Mouse (Mus musculus) MN1 (cell line): ENCODE measurements around the gene Trim44.

Experiments used
- DNase-seq: peaks from one replicate; pipeline ENCODE4 v3.0.0-alpha.2; 2016; ENCODE audit warnings: low spot score

Gene Trim44

GRCm38 (mm10) chr2:102364565-102365200 is 42.9 kb downstream of the Trim44 start:
- DNase-seq, result no peak

- no peak for DNase-seq
Measured at GRCm38 (mm10) chr2:102362896-102363530, 44.6 kb downstream of the Trim44 start.

- DNase-seq, result no peak
Measured at GRCm38 (mm10) chr2:102362266-102362665, 45.4 kb downstream of the Trim44 start.

DNA sequence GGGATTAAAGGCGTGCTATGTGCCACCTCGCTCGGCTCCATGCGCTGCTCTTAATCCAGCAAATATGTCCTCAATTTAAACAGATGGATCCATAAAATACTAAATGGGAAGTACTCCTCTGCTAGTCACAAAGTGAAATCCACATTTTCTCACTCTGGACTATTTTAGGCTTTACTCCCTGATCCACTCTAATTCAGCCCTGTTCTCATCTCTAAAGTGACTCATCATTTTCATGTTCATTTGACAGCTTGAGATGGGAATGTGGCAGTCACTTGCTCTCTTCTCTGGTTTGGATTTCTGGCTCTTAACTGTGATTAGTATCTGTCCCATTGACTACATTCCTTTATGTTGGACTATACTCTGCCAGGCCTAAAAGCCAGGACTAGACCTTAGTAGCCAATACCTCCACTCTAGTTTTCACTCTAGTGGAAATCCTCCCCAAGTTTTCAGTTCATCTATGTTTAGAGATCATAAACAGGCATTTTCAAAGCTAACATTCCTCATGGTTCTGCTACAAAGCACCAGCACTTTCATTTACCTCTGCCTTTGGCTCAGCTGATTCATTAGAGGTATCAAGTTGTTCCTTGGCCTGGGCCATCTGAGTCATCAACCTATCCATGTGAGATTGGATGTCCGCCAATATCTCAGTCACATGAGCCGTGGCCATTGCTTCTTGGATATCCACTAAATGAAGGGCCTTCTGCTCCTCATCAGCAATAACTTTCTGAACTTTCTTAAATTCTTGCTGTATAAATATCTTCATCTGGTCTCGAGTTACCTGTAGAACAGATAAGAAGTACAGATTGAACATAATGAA is 50.5 kb downstream of the Trim44 start:
- peak; percentile 63 for DNase-seq

- no peak for DNase-seq
Measured at GRCm38 (mm10) chr2:102354076-102354475, 53.6 kb downstream of the Trim44 start.

GRCm38 (mm10) chr2:102341429-102341828 is 66.2 kb downstream of the Trim44 start:
- no peak for DNase-seq

DNA sequence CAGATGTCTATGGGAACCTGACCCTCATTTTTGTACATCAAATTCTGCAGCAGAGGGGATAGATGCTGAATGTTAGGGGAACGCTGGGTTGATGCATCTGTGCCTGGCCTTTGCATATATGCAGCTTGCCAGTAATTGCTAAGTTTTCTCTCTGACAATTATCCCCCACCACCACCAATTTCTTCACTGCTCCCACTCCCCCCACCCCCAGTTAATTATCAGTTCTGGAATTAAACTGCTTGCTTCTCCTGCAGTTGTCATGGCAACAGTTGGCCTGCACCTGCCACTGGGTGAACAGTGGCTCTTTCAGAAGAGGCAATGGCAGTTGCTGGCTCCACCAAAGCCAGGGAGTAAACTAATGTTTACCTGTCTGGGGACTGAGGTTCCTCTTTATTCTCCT is 70.8 kb downstream of the Trim44 start:
- DNase-seq, result no peak

- DNase-seq, result no peak
Measured at GRCm38 (mm10) chr2:102331932-102332331, 75.7 kb downstream of the Trim44 start.

DNA sequence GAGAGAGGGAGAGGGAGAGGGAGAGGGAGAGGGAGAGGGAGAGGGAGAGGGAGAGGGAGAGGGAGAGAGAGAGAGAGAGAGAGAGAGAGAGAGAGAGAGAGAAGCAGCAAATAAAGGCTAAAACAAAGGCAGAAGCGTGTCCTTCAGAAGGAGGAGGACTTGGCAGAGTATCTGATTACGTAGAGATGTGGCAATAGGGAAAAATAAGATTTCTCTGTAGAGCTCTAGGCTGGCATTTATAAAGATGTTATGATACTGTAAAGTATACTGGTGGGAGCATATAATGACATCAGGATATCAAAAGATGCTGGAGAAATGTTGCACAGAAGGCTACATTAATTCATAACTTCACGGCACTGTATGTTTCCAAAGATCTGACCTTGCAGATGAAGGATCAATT is 76.5 kb downstream of the Trim44 start:
- DNase-seq, result no peak

- DNase-seq, result no peak
Measured at GRCm38 (mm10) chr2:102325921-102326320, 81.7 kb downstream of the Trim44 start.

GRCm38 (mm10) chr2:102324336-102324735 is 83.3 kb downstream of the Trim44 start:
- no peak for DNase-seq

DNA sequence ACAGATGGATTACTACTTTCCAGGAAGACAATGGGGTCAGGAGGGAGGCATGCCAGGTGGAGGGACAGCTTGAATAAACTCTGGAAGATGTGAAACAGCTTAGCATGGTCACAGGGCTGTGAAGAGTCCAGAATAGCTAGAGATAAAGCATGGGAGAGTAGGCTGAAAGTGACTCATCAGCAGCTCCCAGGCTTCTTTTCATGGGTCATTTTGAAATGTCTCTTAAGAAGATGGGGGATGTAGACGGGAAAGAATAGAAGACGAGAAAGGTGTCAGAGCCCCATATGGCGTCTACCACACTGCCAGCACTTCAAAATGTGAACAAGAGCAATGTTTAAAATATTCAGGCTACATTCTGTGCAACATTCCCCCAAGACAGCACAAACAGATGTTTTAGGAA is 91.1 kb downstream of the Trim44 start:
- DNase-seq, result no peak

DNA sequence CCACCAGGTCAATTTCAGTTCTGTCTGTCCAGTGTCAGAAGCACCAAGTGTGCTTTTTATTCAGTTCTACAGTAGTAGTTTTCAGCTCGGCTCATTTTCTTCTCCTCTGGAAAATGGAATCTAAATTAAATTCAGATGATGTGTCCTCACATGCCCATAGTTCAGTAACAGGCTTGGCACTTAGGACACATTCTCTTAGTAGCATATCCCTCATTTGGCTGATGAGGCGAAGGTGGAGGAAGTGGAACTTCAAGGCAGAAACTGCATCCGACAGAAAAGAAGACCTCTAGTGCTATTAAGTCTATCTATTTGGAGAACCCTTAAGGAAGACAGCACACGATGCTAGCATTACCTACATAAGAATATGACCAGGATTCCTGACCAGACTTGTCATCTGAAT is 92.5 kb downstream of the Trim44 start:
- no peak for DNase-seq

DNA sequence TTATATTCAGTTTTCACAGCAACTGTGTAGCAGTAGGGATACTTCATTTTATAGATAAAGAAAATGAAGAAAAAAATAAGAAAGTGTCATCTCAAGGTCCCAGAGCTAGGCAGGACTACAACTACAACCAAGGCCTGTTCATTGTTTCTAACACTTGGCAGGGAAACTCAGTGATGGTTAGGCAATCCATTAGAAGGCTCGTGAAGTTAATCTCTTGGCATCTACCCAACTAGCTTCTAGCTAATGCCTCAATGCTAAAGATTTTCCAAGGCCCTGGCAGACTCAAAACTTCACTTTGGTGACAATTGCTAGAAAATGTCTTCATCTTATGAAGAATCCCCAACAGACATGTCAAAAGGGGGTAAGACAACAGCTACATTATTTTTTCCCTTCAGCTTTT is 93.0 kb downstream of the Trim44 start:
- DNase-seq, result no peak

DNA sequence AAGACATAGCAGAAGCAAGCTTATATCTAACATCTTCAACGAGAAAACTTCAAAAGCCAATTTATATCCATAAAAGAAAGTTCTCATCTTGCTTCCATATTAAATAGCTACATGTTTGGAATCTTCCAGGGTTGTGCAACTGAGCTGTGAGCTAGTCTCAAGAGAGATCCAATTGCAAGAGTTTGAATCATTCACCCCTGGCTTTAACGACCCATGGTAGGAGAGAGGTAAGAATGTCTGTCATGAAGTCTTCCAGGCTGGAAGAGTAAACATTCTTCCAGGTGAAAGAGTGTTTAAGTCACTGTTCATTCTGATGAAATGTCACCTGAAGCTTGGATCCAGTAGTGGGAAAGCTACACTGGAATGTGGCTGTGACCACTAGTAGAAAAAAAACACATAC is 93.6 kb downstream of the Trim44 start:
- DNase-seq, result no peak

- no peak for DNase-seq
Measured at GRCm38 (mm10) chr2:102312903-102313302, 94.7 kb downstream of the Trim44 start.

DNA sequence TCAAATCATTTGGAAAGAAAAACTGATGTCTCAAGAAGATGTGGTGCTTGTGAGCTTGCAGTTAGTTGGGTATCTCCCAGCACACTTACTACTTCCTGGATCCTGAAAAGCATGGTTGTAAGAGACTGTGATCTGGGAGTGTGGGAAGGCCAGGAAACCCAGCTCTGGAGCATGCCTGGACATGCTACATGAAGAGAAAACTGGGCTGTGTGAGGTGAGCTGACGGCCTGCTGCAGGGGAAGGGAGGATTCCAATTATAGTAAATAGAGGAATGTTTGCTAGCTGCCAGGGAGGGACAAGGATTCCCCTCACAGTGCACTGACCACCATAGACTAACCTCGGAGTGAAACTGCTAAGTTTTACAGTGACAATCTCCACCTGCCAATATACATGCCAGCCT is 104.4 kb downstream of the Trim44 start:
- DNase-seq, result no peak

GRCm38 (mm10) chr2:102302532-102302931 is 105.1 kb downstream of the Trim44 start:
- no peak for DNase-seq

- DNase-seq, result no peak
Measured at GRCm38 (mm10) chr2:102294827-102295270, 112.8 kb downstream of the Trim44 start.

DNA sequence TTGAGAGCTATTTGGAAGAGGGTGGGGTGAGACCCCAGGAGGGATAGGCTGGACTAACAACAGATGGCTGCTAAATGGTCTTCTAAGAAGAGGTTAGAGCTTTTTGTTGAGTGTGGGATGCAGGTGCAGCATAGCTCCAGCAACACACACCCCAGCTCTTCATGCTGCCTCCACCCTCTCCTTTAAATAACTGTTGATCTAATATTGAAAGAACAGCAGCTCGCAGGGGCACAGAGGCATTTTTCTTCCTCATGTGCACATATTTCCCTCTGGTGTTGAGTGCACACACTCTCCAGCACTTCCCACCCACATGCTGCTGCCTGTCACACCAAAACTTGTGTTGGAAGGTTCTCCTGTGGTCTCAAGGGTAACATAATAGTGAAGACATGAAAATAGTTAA is 114.4 kb downstream of the Trim44 start:
- no peak for DNase-seq

DNA sequence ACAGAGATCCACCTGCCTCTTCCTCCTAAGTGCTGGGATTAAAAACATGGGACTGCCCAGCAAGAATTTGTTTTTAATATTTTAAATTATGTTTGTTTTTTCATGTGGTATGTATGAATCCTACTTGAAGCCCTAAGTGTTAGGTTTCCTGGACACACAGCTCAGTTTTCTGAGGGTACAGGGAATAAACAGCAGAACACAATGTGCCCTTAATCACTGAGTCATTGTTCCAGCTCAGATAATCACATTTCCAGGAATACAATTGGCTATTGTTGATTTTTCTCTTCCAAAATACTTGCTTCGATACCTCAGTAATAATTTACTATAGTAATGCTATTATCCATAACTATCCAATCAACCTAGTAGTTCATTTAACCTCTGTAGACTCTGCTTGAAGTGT is 115.6 kb downstream of the Trim44 start:
- no peak for DNase-seq

DNA sequence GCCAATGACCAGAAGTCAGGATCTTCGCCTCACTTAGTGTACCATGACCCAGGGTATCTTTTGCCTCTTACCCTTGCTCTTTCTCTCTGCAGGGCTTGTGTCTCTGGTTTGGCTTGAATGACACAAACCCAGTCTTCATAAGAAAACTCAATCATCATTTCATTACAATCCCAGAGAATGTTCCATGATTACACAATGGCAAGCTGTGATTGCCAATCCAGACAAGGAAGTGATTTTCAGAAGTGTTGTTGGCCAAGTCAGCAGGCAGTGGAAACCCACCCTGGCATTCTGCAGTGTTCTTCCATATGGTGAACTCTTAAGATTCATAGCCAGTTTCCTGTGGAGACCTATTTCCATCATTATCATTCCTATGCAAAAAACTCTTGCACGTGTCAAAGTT is 116.1 kb downstream of the Trim44 start:
- DNase-seq, result no peak

DNA sequence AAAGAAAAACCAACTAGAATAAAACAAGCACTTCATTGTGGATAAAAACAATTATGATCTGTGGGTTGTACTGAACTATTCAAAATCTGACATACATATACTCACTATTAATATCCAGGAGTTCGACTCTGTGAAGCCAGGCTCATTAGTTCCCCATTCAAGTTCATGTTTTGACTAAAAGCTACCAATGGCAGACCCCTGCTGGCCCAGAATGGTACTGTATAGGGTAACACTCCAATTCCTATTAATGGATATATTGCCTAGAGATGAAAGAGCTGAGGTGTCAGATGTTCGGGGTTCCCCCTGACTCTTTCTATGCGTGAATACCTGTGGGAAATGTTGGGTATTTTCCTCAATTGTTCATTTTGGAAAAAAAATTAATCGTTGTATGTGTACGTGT is 117.6 kb downstream of the Trim44 start:
- DNase-seq, result peak; percentile 62
